Mouse (Mus musculus) liver, embryonic 16.5 days (tissue): ENCODE data around the gene Stac. TPM values are rescaled to one million over a fixed set of nuclear protein-coding genes. Genes with fewer than 3 reads are reported as not detected.

Experiments
- ATAC-seq: fragments of 200-750 bp; cut with Nextera tagmentation; 2 replicates; pipeline ENCODE4 v1.8.0; 2017; ENCODE audit warnings: low read depth, mild to moderate bottlenecking, moderate number of reproducible peaks, moderate library complexity
- H3K27ac ChIP-seq: fragments of 300-500 bp; sonication (generic); 2 replicates; pipeline ENCODE4 v1.5.1; 2014; ENCODE audit warnings: mild to moderate bottlenecking, low read length
- H3K27me3 ChIP-seq: fragments of 300-500 bp; sonication (generic); 2 replicates; pipeline ENCODE4 v1.6.1; 2014; ENCODE audit warnings: low read depth, low read length, mixed read lengths; ENCODE audit not compliant: control insufficient read depth, insufficient read depth
- H3K36me3 ChIP-seq: fragments of 300-500 bp; sonication (generic); 2 replicates; pipeline ENCODE4 v1.6.1; 2014; ENCODE audit warnings: mild to moderate bottlenecking; ENCODE audit not compliant: control insufficient read depth, insufficient read depth
- H3K4me1 ChIP-seq: fragments of 300-500 bp; sonication (generic); 2 replicates; pipeline ENCODE4 v1.6.1; 2014; ENCODE audit warnings: low read depth, low read length, mixed read lengths; ENCODE audit not compliant: control insufficient read depth
- H3K4me2 ChIP-seq: fragments of 300-500 bp; sonication (generic); 2 replicates; pipeline ENCODE4 v1.6.1; 2014; ENCODE audit warnings: low read depth, low read length, mixed read lengths
- H3K4me3 ChIP-seq: fragments of 300-500 bp; sonication (generic); 2 replicates; pipeline ENCODE4 v1.5.1; 2014; ENCODE audit warnings: low read depth, mild to moderate bottlenecking, low read length
- H3K9ac ChIP-seq: fragments of 300-500 bp; sonication (generic); 2 replicates; pipeline ENCODE4 v1.6.1; 2014; ENCODE audit warnings: low read depth, low read length
- H3K9me3 ChIP-seq: fragments of 300-500 bp; sonication (generic); replicated peaks from 2 replicates; pipeline ENCODE4 v1.6.1; 2016; ENCODE audit warnings: low read length; ENCODE audit not compliant: control insufficient read depth
- WGBS: fragments of 180-500 bp; shearing (Covaris S2); extraction: QIAGEN DNeasy Blood & Tissue Kit; methylation state at CpG from one replicate; pipeline ENCODE4 v1.1.7; 2014; ENCODE audit not compliant: insufficient replicate concordance; 5-methylcytosine and 5-hydroxymethylcytosine counted together
- polyA plus RNA-seq: library from polyadenylated mRNA; unstranded; fragments of >200 nt; fragmentation: Nextera tagmentation; extraction: Ambion mirVana; gene quantifications from 2 replicates; pipeline ENCODE4 v1.2.1, GENCODE M21; 2015

Stac gene
- polyA plus RNA-seq, 1 experiment from 2014 or later, result 0.07 TPM

- Histone ChIP-seq H3K9ac (no peak overlapping the region), H3K27me3 (no peaks in the 10 kb centered on the region), H3K9me3 (no peaks in the 10 kb centered on the region), H3K4me1 (no peaks in the 10 kb centered on the region), H3K27ac (no peak overlapping the region), H3K4me2 (no peak overlapping the region), H3K36me3 (no peaks in the 10 kb centered on the region), H3K4me3 (no peak overlapping the region)
- no peak for ATAC-seq
- WGBS, result 55% methylated on average over 4 of the region's 4 CpGs
Measured at GRCm38 (mm10) chr9:111632833-111633232, 57.3 kb downstream of the Stac start.

- Histone ChIP-seq H3K36me3 (no peaks in the 10 kb centered on the region), H3K9ac (no peak overlapping the region), H3K4me2 (no peak overlapping the region), H3K4me1 (no peaks in the 10 kb centered on the region), H3K27ac (no peak overlapping the region), H3K27me3 (no peaks in the 10 kb centered on the region), H3K4me3 (no peak overlapping the region), H3K9me3 (no peaks in the 10 kb centered on the region)
- ATAC-seq, result no peak
- 82% methylated on average over 2 of the region's 2 CpGs for WGBS
Measured at GRCm38 (mm10) chr9:111621191-111621590, 69.0 kb downstream of the Stac start.

GRCm38 (mm10) chr9:111611341-111611740 is 78.8 kb downstream of the Stac start:
- no peak overlapping the region for H3K27ac ChIP-seq
- no peaks in the 10 kb centered on the region for H3K9me3 ChIP-seq
- H3K27me3 ChIP-seq, result no peaks in the 10 kb centered on the region
- no peak overlapping the region for H3K9ac ChIP-seq
- H3K4me1 ChIP-seq, result no peaks in the 10 kb centered on the region
- WGBS, result 43% methylated on average over 3 of the region's 3 CpGs
- no peaks in the 10 kb centered on the region for H3K36me3 ChIP-seq
- no peak overlapping the region for H3K4me2 ChIP-seq
- H3K4me3 ChIP-seq, result no peak overlapping the region
- ATAC-seq, result no peak

- no peaks in the 10 kb centered on the region for H3K9me3 ChIP-seq
- H3K4me3 ChIP-seq, result no peak overlapping the region
- H3K4me2 ChIP-seq, result no peak overlapping the region
- no peaks in the 10 kb centered on the region for H3K4me1 ChIP-seq
- H3K9ac ChIP-seq, result no peak overlapping the region
- no peaks in the 10 kb centered on the region for H3K27me3 ChIP-seq
- WGBS, result 23% methylated on average over 6 of the region's 6 CpGs
- H3K27ac ChIP-seq, result no peak overlapping the region
- ATAC-seq, result no peak
- no peaks in the 10 kb centered on the region for H3K36me3 ChIP-seq
Measured at GRCm38 (mm10) chr9:111608762-111609161, 81.4 kb downstream of the Stac start.

- Histone ChIP-seq H3K9me3 (no peaks in the 10 kb centered on the region), H3K4me2 (no peak overlapping the region), H3K36me3 (no peaks in the 10 kb centered on the region), H3K9ac (no peak overlapping the region), H3K4me1 (no peaks in the 10 kb centered on the region), H3K27ac (no peak overlapping the region), H3K27me3 (no peaks in the 10 kb centered on the region), H3K4me3 (no peak overlapping the region)
- no peak for ATAC-seq
- WGBS, result 73% methylated on average over 8 of the region's 8 CpGs
Measured at GRCm38 (mm10) chr9:111606603-111607002, 83.5 kb downstream of the Stac start.

GRCm38 (mm10) chr9:111587527-111587926 is 102.6 kb downstream of the Stac start:
- Histone ChIP-seq H3K4me1 (no peaks in the 10 kb centered on the region), H3K9me3 (no peaks in the 10 kb centered on the region), H3K9ac (no peak overlapping the region), H3K4me3 (no peak overlapping the region), H3K4me2 (no peak overlapping the region), H3K36me3 (no peaks in the 10 kb centered on the region), H3K27me3 (no peaks in the 10 kb centered on the region), H3K27ac (no peak overlapping the region)
- WGBS, result 80% methylated on average over 2 of the region's 2 CpGs
- no peak for ATAC-seq

GRCm38 (mm10) chr9:111578784-111579183 is 111.4 kb downstream of the Stac start:
- WGBS, result 63% methylated on average over 9 of the region's 9 CpGs
- ATAC-seq, result no peak
- H3K4me1 ChIP-seq, result no peaks in the 10 kb centered on the region
- H3K9ac ChIP-seq, result no peak overlapping the region
- no peaks in the 10 kb centered on the region for H3K27me3 ChIP-seq
- no peak overlapping the region for H3K4me2 ChIP-seq
- H3K36me3 ChIP-seq, result no peaks in the 10 kb centered on the region
- H3K9me3 ChIP-seq, result no peaks in the 10 kb centered on the region
- H3K27ac ChIP-seq, result no peak overlapping the region
- no peak overlapping the region for H3K4me3 ChIP-seq

GRCm38 (mm10) chr9:111577453-111577852 is 112.7 kb downstream of the Stac start:
- H3K27me3 ChIP-seq, result no peaks in the 10 kb centered on the region
- no peak for ATAC-seq
- H3K36me3 ChIP-seq, result no peaks in the 10 kb centered on the region
- no peaks in the 10 kb centered on the region for H3K9me3 ChIP-seq
- no peak overlapping the region for H3K4me3 ChIP-seq
- H3K9ac ChIP-seq, result no peak overlapping the region
- no peak overlapping the region for H3K4me2 ChIP-seq
- 25% methylated on average over 6 of the region's 6 CpGs for WGBS
- no peaks in the 10 kb centered on the region for H3K4me1 ChIP-seq
- H3K27ac ChIP-seq, result no peak overlapping the region

- WGBS, result 42% methylated on average over 4 of the region's 4 CpGs
- no peak overlapping the region for H3K9ac ChIP-seq
- H3K4me3 ChIP-seq, result no peak overlapping the region
- H3K27me3 ChIP-seq, result no peaks in the 10 kb centered on the region
- no peak for ATAC-seq
- no peaks in the 10 kb centered on the region for H3K36me3 ChIP-seq
- H3K4me1 ChIP-seq, result no peaks in the 10 kb centered on the region
- no peaks in the 10 kb centered on the region for H3K9me3 ChIP-seq
- no peak overlapping the region for H3K27ac ChIP-seq
- no peak overlapping the region for H3K4me2 ChIP-seq
Measured at GRCm38 (mm10) chr9:111575889-111576288, 114.3 kb downstream of the Stac start.

- ATAC-seq, result no peak
- Histone ChIP-seq H3K9ac (no peak overlapping the region), H3K4me3 (no peak overlapping the region), H3K9me3 (no peaks in the 10 kb centered on the region), H3K27me3 (no peaks in the 10 kb centered on the region), H3K36me3 (no peaks in the 10 kb centered on the region), H3K4me1 (no peaks in the 10 kb centered on the region), H3K4me2 (no peak overlapping the region), H3K27ac (no peak overlapping the region)
- 68% methylated on average over 5 of the region's 5 CpGs for WGBS
Measured at GRCm38 (mm10) chr9:111573836-111574235, 116.3 kb downstream of the Stac start.
